In genomic region chr6:30459056-30459747, GRCm38 (mm10) we compare ENCODE assay signal across 8 mouse cellular contexts. TPM values are rescaled to one million over a fixed set of nuclear protein-coding genes. Genes with fewer than 3 reads are reported as not detected.
DNase-seq lines count a peak whose midpoint lies in the region; ATAC-seq and TF ChIP-seq lines count a peak whose summit lies in the region.

No protein-coding gene starts in this region.

- no peaks in the 10 kb centered on the region for H3K9me3 ChIP-seq in heart, embryonic 11.5 days (replicated peaks; ENCODE audit: control insufficient read depth, low read length)
- no peaks in the 10 kb centered on the region for H3K9me3 ChIP-seq in liver, embryonic 11.5 days (ENCODE audit: control insufficient read depth, low read length)

- no peak overlapping the region for H3K27ac ChIP-seq in heart, adult 2 months
- H3K27ac ChIP-seq in heart, embryonic 11.5 days (ENCODE audit: low read depth, low read length): peak overlapping the region; percentile 91
- peak overlapping the region; percentile 86; the same call in 1 of the 2 replicates for H3K27ac ChIP-seq in liver, embryonic 11.5 days (ENCODE audit: low read depth, low read length)

- no peak for TF ChIP-seq EP300 in heart, adult 2 months (IDR thresholded peaks at IDR 0.05; ENCODE audit: insufficient read depth, low read depth, low read length)

- H3K4me1 ChIP-seq in heart, adult 2 months (ENCODE audit: control insufficient read depth, insufficient read depth, low read length): peaks cover 5% of the 10 kb centered on the region
- H3K4me1 ChIP-seq in heart, embryonic 11.5 days (ENCODE audit: control insufficient read depth, insufficient read depth, low read length): peaks cover 43% of the 10 kb centered on the region
- peaks cover 35% of the 10 kb centered on the region for H3K4me1 ChIP-seq in liver, embryonic 11.5 days (replicated peaks; ENCODE audit: control insufficient read depth, insufficient read depth, low read length)

- no peak for TF ChIP-seq POLR2A in heart, adult 2 months (IDR thresholded peaks at IDR 0.05; ENCODE audit: insufficient read depth, low read depth, low read length)
- no peak for TF ChIP-seq POLR2A in brain, embryonic 14.5 days (IDR thresholded peaks at IDR 0.05; ENCODE audit: borderline replicate concordance, extremely low read depth, insufficient read depth, insufficient read length, poor library complexity, severe bottlenecking)

- WGBS in heart, adult 2 months: 44% methylated on average over 16 of the region's 16 CpGs
- 51% methylated on average over 16 of the region's 16 CpGs for WGBS in heart, embryonic 11.5 days (ENCODE audit: insufficient replicate concordance)
- 74% methylated on average over 16 of the region's 16 CpGs for WGBS in liver, embryonic 11.5 days

- no peak for TF ChIP-seq CTCF in heart, adult 2 months (IDR thresholded peaks at IDR 0.05)
- no peak for TF ChIP-seq CTCF in brain, embryonic 14.5 days (IDR thresholded peaks at IDR 0.05; ENCODE audit: borderline replicate concordance, extremely low read depth, insufficient read depth, insufficient read length)

- H3K27me3 ChIP-seq in heart, adult 2 months (ENCODE audit: control insufficient read depth, insufficient read depth, low read length): no peaks in the 10 kb centered on the region
- H3K27me3 ChIP-seq in heart, embryonic 11.5 days (ENCODE audit: control insufficient read depth, insufficient read depth, low read length): no peaks in the 10 kb centered on the region
- H3K27me3 ChIP-seq in liver, embryonic 11.5 days (replicated peaks; ENCODE audit: control insufficient read depth, insufficient read depth, low read length): no peaks in the 10 kb centered on the region; the same call in 1 of the 2 replicates

- H3K9ac ChIP-seq in heart, adult 2 months (ENCODE audit: low read depth, low read length): peak overlapping the region; percentile 62; the same call in 1 of the 2 replicates
- H3K9ac ChIP-seq in heart, embryonic 11.5 days (ENCODE audit: low read depth, low read length): peak overlapping the region; percentile 79
- peak overlapping the region; percentile 72 for H3K9ac ChIP-seq in liver, embryonic 11.5 days (ENCODE audit: low read depth, low read length)

- H3K4me3 ChIP-seq in heart, adult 2 months: peak overlapping the region; percentile 49
- peak overlapping the region; percentile 51 for H3K4me3 ChIP-seq in heart, embryonic 11.5 days (ENCODE audit: low read depth, low read length)
- peak overlapping the region; percentile 54 for H3K4me3 ChIP-seq in liver, embryonic 11.5 days (ENCODE audit: low read depth, low read length)

- intact Hi-C loops in heart, adult 2 months (cut with DNase I): no loop called here

- DNase-seq in heart, adult 2 months: peak; percentile 28 to 30
- DNase-seq in heart, adult 8-10 months (ENCODE audit: low spot score): no peak
- peak; percentile 26 for DNase-seq in brain, embryonic 14.5 days (ENCODE audit: low read depth)
- DNase-seq in liver, embryonic 11.5 days (ENCODE audit: low spot score): no peak
- no peak for DNase-seq in T-cell, adult 2 months (ENCODE audit: low spot score)
- no peak for DNase-seq in thymus, postnatal 0 days (ENCODE audit: low spot score)

- H3K79me2 ChIP-seq in heart, adult 2 months (replicated peaks; ENCODE audit: control insufficient read depth, insufficient read depth, low read length): no peaks in the 10 kb centered on the region

- H3K4me2 ChIP-seq in heart, embryonic 11.5 days: peak overlapping the region; percentile 83
- peak overlapping the region; percentile 82 for H3K4me2 ChIP-seq in liver, embryonic 11.5 days

- no peak for ATAC-seq in heart, embryonic 11.5 days (replicated peaks; ENCODE audit: insufficient number of reproducible peaks, low FRiP score, low TSS enrichment)
- no peak for ATAC-seq in liver, embryonic 11.5 days (replicated peaks; ENCODE audit: low FRiP score)
- no peak for ATAC-seq in activated CD4-positive, CD25-positive, alpha-beta regulatory T cell, adult 4 months

- H3K36me3 ChIP-seq in heart, adult 2 months (ENCODE audit: control insufficient read depth, insufficient read depth, low read length): no peaks in the 10 kb centered on the region
- peaks cover 4% of the 10 kb centered on the region for H3K36me3 ChIP-seq in heart, embryonic 11.5 days (ENCODE audit: control insufficient read depth, insufficient read depth, low read length)
- H3K36me3 ChIP-seq in liver, embryonic 11.5 days (ENCODE audit: control insufficient read depth, insufficient read depth, low read length): peaks cover 7% of the 10 kb centered on the region; the same call in 1 of the 2 replicates

RNA-seq across cellular contexts. Expression of gene Tmem209, which starts 50.4 kb away (rescaled TPM):
- total RNA-seq in heart, adult 2 months (2021): 1 to 10 TPM; 6.3 to 7.5 TPM
- polyA plus RNA-seq in heart, adult 2 months (2012; rRNA removed): 15.9 and 32.9 TPM in 2 replicates
- 10 to 100 TPM in 2 of 4 experiments, 1 to 10 TPM in 2; 7.3 to 12.4 (median 9.5) TPM for total RNA-seq in heart, adult 8-10 months (2022)
- polyA plus RNA-seq in brain, embryonic 14.5 days (2012; rRNA removed): 45.9 and 59.4 TPM in 2 replicates
- 29.3 and 30.9 TPM in 2 replicates for polyA plus RNA-seq in heart, embryonic 11.5 days (2014; fragmentation: Nextera tagmentation; extraction: Ambion mirVana)
- 44.2 and 49.2 TPM in 2 replicates for polyA plus RNA-seq in liver, embryonic 11.5 days (2014; fragmentation: Nextera tagmentation; extraction: Ambion mirVana)
- 10 to 100 TPM; 48.4 to 59.2 TPM for polyA plus RNA-seq in activated CD4-positive, CD25-positive, alpha-beta regulatory T cell, adult 4 months (2017; shearing (Covaris generic))
- polyA plus RNA-seq in thymus, postnatal 0 days (2015; fragmentation: Nextera tagmentation; extraction: Ambion mirVana): 34.4 and 38.4 TPM in 2 replicates

RNA-seq across cellular contexts. Expression of gene Ssmem1, which starts 50.4 kb away (rescaled TPM):
- not detected for total RNA-seq in heart, adult 2 months (2021)
- polyA plus RNA-seq in heart, adult 2 months (2012; rRNA removed): 0.16 TPM in 1 of 2 replicates, not detected in the other
- under 1 TPM in 1 of 4 experiments, not detected in 3; 0.40 TPM for total RNA-seq in heart, adult 8-10 months (2022)
- polyA plus RNA-seq in brain, embryonic 14.5 days (2012; rRNA removed): 0.09 and 0.10 TPM in 2 replicates
- polyA plus RNA-seq in heart, embryonic 11.5 days (2014; fragmentation: Nextera tagmentation; extraction: Ambion mirVana): 0.62 TPM in 1 of 2 replicates, not detected in the other
- 0.18 TPM in 1 of 2 replicates, not detected in the other for polyA plus RNA-seq in liver, embryonic 11.5 days (2014; fragmentation: Nextera tagmentation; extraction: Ambion mirVana)
- not detected for polyA plus RNA-seq in activated CD4-positive, CD25-positive, alpha-beta regulatory T cell, adult 4 months (2017; shearing (Covaris generic))
- polyA plus RNA-seq in thymus, postnatal 0 days (2015; fragmentation: Nextera tagmentation; extraction: Ambion mirVana): 0.12 and 0.13 TPM in 2 replicates

RNA-seq across cellular contexts. Expression of gene Klhdc10, which starts 57.5 kb away (rescaled TPM):
- total RNA-seq in heart, adult 2 months (2021): 10 to 100 TPM; 47.4 to 52.0 TPM
- 19.4 and 41.4 TPM in 2 replicates for polyA plus RNA-seq in heart, adult 2 months (2012; rRNA removed)
- total RNA-seq in heart, adult 8-10 months (2022): 10 to 100 TPM; 45.4 to 55.7 (median 50.9) TPM
- polyA plus RNA-seq in brain, embryonic 14.5 days (2012; rRNA removed): 121 and 127 TPM in 2 replicates
- polyA plus RNA-seq in heart, embryonic 11.5 days (2014; fragmentation: Nextera tagmentation; extraction: Ambion mirVana): 24.9 and 28.2 TPM in 2 replicates
- 19.2 and 20.8 TPM in 2 replicates for polyA plus RNA-seq in liver, embryonic 11.5 days (2014; fragmentation: Nextera tagmentation; extraction: Ambion mirVana)
- 1 to 10 TPM; 2.1 to 2.5 TPM for polyA plus RNA-seq in activated CD4-positive, CD25-positive, alpha-beta regulatory T cell, adult 4 months (2017; shearing (Covaris generic))
- 7.9 and 8.3 TPM in 2 replicates for polyA plus RNA-seq in thymus, postnatal 0 days (2015; fragmentation: Nextera tagmentation; extraction: Ambion mirVana)

Comparison
In these comparisons a context has a peak if more than half of its experiments do, and no peak if none do; other contexts are left out.
1. DNase-seq: peak in heart, adult 2 months (2 of 2) and brain, embryonic 14.5 days (single experiment); none in heart, adult 8-10 months (single experiment), liver, embryonic 11.5 days (single experiment), T-cell, adult 2 months (single experiment) and thymus, postnatal 0 days (single experiment).
2. Peak in every context shown above with its lines, with median percentiles within 50 percentile points of each other: H3K4me3 ChIP-seq and H3K9ac ChIP-seq.